Mouse (Mus musculus): ENCODE results near the gene Slc36a4. TPM values are rescaled to one million over a fixed set of nuclear protein-coding genes. Genes with fewer than 3 reads are reported as not detected.

The Slc36a4 gene
- polyA plus RNA-seq, 1 experiment from 2014 or later: 2.8 TPM

DNA sequence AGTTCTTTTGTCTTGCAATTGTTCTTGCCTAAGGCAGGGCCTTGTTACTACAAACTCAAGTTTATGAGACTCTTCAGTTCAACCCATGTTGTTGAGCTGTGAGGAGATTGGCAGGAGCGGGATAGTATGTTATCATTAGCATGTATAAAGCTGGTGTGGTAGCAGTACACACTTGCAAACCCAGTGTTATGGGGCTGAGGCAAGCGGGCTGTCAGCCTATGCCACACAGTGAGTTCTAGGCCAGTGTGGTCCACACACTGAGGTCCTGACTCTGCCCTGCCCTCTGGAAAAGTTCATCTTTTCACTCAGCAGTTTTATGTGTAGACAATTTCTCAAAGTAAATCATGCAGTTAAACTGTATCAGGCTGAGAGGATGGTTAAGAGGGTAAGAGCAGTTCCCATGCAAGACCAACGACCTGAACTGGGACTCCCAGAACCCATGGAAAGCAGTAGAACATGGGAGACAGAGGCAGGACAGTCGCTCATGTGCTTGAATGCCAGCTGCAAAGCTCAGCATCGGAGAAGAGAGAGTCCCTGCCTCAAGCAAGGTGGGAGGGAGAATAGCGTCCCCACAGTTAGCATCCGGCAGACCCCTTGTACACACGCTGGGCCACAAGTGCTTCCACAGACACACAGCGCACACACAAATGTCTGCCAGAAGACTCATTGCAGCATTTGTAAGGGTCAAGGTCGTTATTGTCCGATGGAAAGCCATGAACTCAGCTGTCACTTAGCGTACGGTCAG lies 1.5 kb downstream of the Slc36a4 start:
- H3K4me3 ChIP-seq: no peak overlapping the region
- H3K9me3 ChIP-seq (replicated peaks): no peaks in the 10 kb centered on the region
- ATAC-seq: no peak
- H3K4me1 ChIP-seq: peaks cover 11% of the 10 kb centered on the region; the same call in 1 of the 2 replicates
- no peak overlapping the region for H3K4me2 ChIP-seq
- H3K27me3 ChIP-seq (replicated peaks): peaks cover 16% of the 10 kb centered on the region
- H3K9ac ChIP-seq: no peak overlapping the region
- H3K27ac ChIP-seq: no peak overlapping the region
- no peaks in the 10 kb centered on the region for H3K36me3 ChIP-seq
- WGBS (ENCODE audit: insufficient replicate concordance): 81% methylated on average over 13 of the region's 13 CpGs

DNA sequence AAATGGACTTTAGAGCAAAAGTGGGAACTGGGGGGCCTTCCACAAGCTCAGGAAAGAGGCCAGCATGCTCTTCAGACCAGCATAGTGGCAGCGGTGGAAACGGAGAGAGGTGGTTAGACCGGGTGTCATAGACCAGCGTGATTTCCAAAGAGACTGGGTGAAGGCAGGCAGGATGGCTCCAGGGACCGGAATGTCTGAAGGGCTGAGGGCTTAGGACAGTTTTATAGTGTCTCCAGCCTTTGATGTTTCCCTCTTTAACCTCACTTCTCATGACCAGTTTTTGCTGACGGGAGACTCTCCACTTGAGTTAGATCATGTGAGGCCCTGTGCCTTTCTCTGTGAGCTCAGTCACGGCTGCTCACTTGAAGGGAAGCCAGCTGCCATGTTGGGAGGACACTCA lies 2.1 kb downstream of the Slc36a4 start:
- 74% methylated on average over 7 of the region's 7 CpGs for WGBS (ENCODE audit: insufficient replicate concordance)
- peaks cover 16% of the 10 kb centered on the region for H3K27me3 ChIP-seq (replicated peaks)

DNA sequence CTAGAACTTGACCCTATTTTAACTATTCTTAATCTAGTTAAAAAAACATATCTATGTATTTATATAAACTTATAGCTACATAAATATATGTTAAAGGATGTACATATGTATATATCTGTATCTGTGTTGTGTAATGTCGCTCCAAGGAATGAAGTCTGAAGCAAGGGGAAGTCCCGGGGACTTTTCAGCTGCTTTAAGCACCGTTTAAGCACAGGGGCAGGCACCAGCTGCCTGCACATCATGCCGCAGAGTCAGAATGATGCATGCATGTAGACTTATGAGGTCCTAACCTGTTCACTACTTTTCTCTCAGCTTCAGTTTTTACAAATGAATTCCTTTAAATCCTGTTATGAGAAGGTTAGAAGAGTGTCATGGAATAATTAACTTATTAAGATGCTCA lies 5.3 kb downstream of the Slc36a4 start:
- WGBS (ENCODE audit: insufficient replicate concordance): 65% methylated on average over 4 of the region's 4 CpGs
- H3K4me3 ChIP-seq: no peak overlapping the region
- no peak for ATAC-seq
- H3K9ac ChIP-seq: no peak overlapping the region
- H3K4me2 ChIP-seq: no peak overlapping the region
- no peaks in the 10 kb centered on the region for H3K36me3 ChIP-seq
- no peak overlapping the region for H3K27ac ChIP-seq
- no peaks in the 10 kb centered on the region for H3K9me3 ChIP-seq (replicated peaks)
- H3K4me1 ChIP-seq: peaks cover 6% of the 10 kb centered on the region; the same call in 1 of the 2 replicates
- peaks cover 6% of the 10 kb centered on the region for H3K27me3 ChIP-seq (replicated peaks)

More for the DNA sequence above, 2.1 kb downstream of the Slc36a4 start:
- H3K9me3 ChIP-seq (replicated peaks): no peaks in the 10 kb centered on the region
- no peaks in the 10 kb centered on the region for H3K36me3 ChIP-seq
- no peak overlapping the region for H3K27ac ChIP-seq
- H3K4me2 ChIP-seq: no peak overlapping the region
- peaks cover 11% of the 10 kb centered on the region; the same call in 1 of the 2 replicates for H3K4me1 ChIP-seq
- H3K4me3 ChIP-seq: no peak overlapping the region
- ATAC-seq: no peak
- no peak overlapping the region for H3K9ac ChIP-seq

GRCm38 (mm10) chr9:15715193-15715989 lies 5.9 kb downstream of the Slc36a4 start:
- Histone ChIP-seq H3K4me2 (no peak overlapping the region), H3K9me3 (replicated peaks) (no peaks in the 10 kb centered on the region), H3K27me3 (replicated peaks) (0 out of 2 replicates have a peak, but pooled peaks cover under 1% of the 10 kb centered on the region), H3K9ac (no peak overlapping the region), H3K4me1 (no peaks in the 10 kb centered on the region; the same call in 1 of the 2 replicates), H3K4me3 (no peak overlapping the region), H3K36me3 (no peaks in the 10 kb centered on the region), H3K27ac (no peak overlapping the region)
- no peak for ATAC-seq
- WGBS (ENCODE audit: insufficient replicate concordance): 70% methylated on average over 11 of the region's 11 CpGs

DNA sequence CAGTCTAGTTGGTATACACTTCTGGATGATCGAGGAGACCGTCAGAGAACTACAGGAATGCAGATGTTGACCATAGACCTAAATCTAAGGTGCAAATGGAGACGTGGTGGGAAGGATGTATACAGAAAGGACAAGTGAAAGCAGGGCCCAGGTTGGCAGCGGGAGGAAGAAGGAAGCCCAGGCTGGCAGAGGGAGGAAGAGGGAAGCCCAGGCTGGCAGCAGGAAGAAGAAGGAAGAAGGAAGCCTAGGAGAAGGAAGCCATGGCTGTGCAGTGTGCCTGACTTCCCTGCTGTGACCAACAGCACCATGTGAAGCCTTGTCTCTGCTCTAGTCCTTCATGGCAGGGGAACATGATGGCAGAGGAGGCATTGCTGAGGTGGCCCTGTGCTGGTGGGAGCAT lies 7.8 kb downstream of the Slc36a4 start:
- Histone ChIP-seq H3K9me3 (replicated peaks) (no peaks in the 10 kb centered on the region), H3K4me2 (no peak overlapping the region), H3K27me3 (replicated peaks) (no peaks in the 10 kb centered on the region), H3K9ac (no peak overlapping the region), H3K27ac (no peak overlapping the region), H3K4me3 (no peak overlapping the region), H3K36me3 (no peaks in the 10 kb centered on the region), H3K4me1 (no peaks in the 10 kb centered on the region)
- 50% methylated on average over 4 of the region's 4 CpGs for WGBS (ENCODE audit: insufficient replicate concordance)
- no peak for ATAC-seq

DNA sequence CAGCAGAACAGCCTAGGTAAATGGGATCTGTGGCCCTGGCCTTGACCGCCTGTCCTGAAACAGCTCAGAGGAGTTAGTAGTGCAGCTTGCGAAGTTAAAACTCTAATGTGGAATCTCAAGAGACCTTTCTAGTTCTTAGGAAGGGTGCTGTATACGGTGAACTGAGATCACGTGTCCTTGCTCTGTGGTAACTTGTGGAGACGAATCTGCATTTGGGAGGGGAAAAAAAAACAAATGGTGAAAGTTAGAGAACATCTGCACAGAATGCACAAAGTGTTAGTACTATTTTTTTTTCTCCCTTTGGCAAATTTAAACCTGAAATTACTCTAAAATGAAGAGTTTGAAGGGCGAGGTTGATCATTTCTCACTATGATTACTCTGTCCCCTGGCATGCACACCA lies 8.8 kb downstream of the Slc36a4 start:
- no peaks in the 10 kb centered on the region for H3K27me3 ChIP-seq (replicated peaks)
- no peaks in the 10 kb centered on the region for H3K4me1 ChIP-seq
- H3K4me3 ChIP-seq: no peak overlapping the region
- WGBS (ENCODE audit: insufficient replicate concordance): 69% methylated on average over 6 of the region's 6 CpGs
- H3K9ac ChIP-seq: no peak overlapping the region
- H3K4me2 ChIP-seq: no peak overlapping the region
- no peaks in the 10 kb centered on the region for H3K36me3 ChIP-seq
- H3K27ac ChIP-seq: no peak overlapping the region
- no peak for ATAC-seq
- no peaks in the 10 kb centered on the region for H3K9me3 ChIP-seq (replicated peaks)

- no peak for ATAC-seq
- H3K4me1 ChIP-seq: no peaks in the 10 kb centered on the region
Measured at GRCm38 (mm10) chr9:15719594-15719993, 10.1 kb downstream of the Slc36a4 start.

DNA sequence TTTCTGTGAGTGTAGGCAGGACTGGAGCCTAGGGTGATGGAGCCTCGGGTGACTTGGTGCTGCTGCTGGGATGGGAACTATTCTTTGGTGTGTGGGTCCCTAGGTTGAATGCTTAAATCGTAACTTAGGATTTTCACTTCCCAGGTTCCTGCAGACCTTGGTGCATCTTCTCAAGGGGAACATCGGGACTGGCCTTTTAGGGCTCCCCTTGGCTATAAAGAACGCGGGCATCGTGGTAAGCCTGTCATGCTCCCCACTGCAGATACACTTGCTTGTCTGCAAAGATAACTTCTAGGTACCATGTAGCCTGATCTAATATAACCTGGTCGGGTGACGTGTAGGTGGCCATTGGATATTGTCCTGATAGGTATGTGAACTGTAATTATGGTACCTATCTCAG lies 11.0 kb downstream of the Slc36a4 start:
- 72% methylated on average over 8 of the region's 8 CpGs for WGBS (ENCODE audit: insufficient replicate concordance)

More at GRCm38 (mm10) chr9:15719594-15719993, 10.1 kb downstream of the Slc36a4 start:
- Histone ChIP-seq H3K9me3 (replicated peaks) (no peaks in the 10 kb centered on the region), H3K9ac (no peak overlapping the region), H3K27me3 (replicated peaks) (no peaks in the 10 kb centered on the region), H3K4me2 (no peak overlapping the region), H3K27ac (no peak overlapping the region), H3K36me3 (no peaks in the 10 kb centered on the region), H3K4me3 (no peak overlapping the region)
- WGBS (ENCODE audit: insufficient replicate concordance): 69% methylated on average over 14 of the region's 14 CpGs

GRCm38 (mm10) chr9:15721226-15721833 lies 11.8 kb downstream of the Slc36a4 start:
- H3K9ac ChIP-seq: no peak overlapping the region
- no peaks in the 10 kb centered on the region for H3K9me3 ChIP-seq (replicated peaks)
- no peaks in the 10 kb centered on the region for H3K4me1 ChIP-seq
- no peak overlapping the region for H3K4me3 ChIP-seq
- no peaks in the 10 kb centered on the region for H3K27me3 ChIP-seq (replicated peaks)
- ATAC-seq: no peak
- H3K4me2 ChIP-seq: no peak overlapping the region
- WGBS (ENCODE audit: insufficient replicate concordance): 81% methylated on average over 6 of the region's 6 CpGs
- H3K27ac ChIP-seq: no peak overlapping the region
- H3K36me3 ChIP-seq: peaks cover 3% of the 10 kb centered on the region; the same call in 1 of the 2 replicates

More for the DNA sequence above, 11.0 kb downstream of the Slc36a4 start:
- Histone ChIP-seq H3K27ac (no peak overlapping the region), H3K36me3 (no peaks in the 10 kb centered on the region), H3K9me3 (replicated peaks) (no peaks in the 10 kb centered on the region), H3K4me1 (no peaks in the 10 kb centered on the region), H3K27me3 (replicated peaks) (no peaks in the 10 kb centered on the region), H3K4me3 (no peak overlapping the region), H3K4me2 (no peak overlapping the region), H3K9ac (no peak overlapping the region)
- ATAC-seq: no peak

DNA sequence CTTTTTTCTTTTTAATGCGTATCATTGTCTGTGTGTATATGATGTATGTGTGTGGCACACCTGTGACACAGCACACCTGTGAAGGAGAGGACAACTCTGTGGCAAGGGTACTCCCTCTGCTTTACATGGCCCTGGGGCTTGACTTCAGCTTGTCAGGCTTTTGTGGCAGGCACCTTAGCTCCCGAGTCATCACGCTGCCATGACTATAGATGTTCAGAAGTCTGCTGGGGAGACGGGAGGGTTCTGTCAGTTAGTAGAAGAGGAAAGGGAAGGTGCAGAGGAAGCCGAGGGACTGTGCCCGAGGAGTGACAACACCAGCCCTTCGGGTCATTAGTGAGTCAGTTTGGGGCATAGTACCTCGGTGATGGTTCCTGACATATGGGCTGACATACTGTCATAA lies 13.0 kb downstream of the Slc36a4 start:
- no peak for ATAC-seq
- H3K4me1 ChIP-seq: no peaks in the 10 kb centered on the region
- no peak overlapping the region for H3K27ac ChIP-seq
- H3K27me3 ChIP-seq (replicated peaks): no peaks in the 10 kb centered on the region
- peaks cover 6% of the 10 kb centered on the region; the same call in 1 of the 2 replicates for H3K36me3 ChIP-seq
- no peak overlapping the region for H3K4me3 ChIP-seq
- 63% methylated on average over 8 of the region's 8 CpGs for WGBS (ENCODE audit: insufficient replicate concordance)
- no peak overlapping the region for H3K9ac ChIP-seq
- no peak overlapping the region for H3K4me2 ChIP-seq
- H3K9me3 ChIP-seq (replicated peaks): no peaks in the 10 kb centered on the region

- H3K9me3 ChIP-seq (replicated peaks): no peaks in the 10 kb centered on the region
- H3K27me3 ChIP-seq (replicated peaks): no peaks in the 10 kb centered on the region
- H3K27ac ChIP-seq: no peak overlapping the region
- no peak overlapping the region for H3K4me3 ChIP-seq
- H3K4me2 ChIP-seq: no peak overlapping the region
- WGBS (ENCODE audit: insufficient replicate concordance): 78% methylated on average over 8 of the region's 8 CpGs
- H3K36me3 ChIP-seq: peaks cover 6% of the 10 kb centered on the region; the same call in 1 of the 2 replicates
- H3K9ac ChIP-seq: no peak overlapping the region
- no peak for ATAC-seq
- no peaks in the 10 kb centered on the region for H3K4me1 ChIP-seq
Measured at GRCm38 (mm10) chr9:15727168-15727567, 17.6 kb downstream of the Slc36a4 start.

All from liver, embryonic 12.5 days (tissue).